Mouse (Mus musculus) liver, embryonic 16.5 days (tissue): ENCODE results near the gene Tgfbr3. TPM values are rescaled to one million over a fixed set of nuclear protein-coding genes. Genes with fewer than 3 reads are reported as not detected.

ENCODE experiments used
- ATAC-seq: fragments of 200-750 bp; cut with Nextera tagmentation; 2 replicates; pipeline ENCODE4 v1.8.0; 2017; ENCODE audit warnings: low read depth, mild to moderate bottlenecking, moderate number of reproducible peaks, moderate library complexity
- H3K27ac ChIP-seq: fragments of 300-500 bp; sonication (generic); 2 replicates; pipeline ENCODE4 v1.5.1; 2014; ENCODE audit warnings: mild to moderate bottlenecking, low read length
- H3K27me3 ChIP-seq: fragments of 300-500 bp; sonication (generic); 2 replicates; pipeline ENCODE4 v1.6.1; 2014; ENCODE audit warnings: low read depth, low read length, mixed read lengths; ENCODE audit not compliant: control insufficient read depth, insufficient read depth
- H3K36me3 ChIP-seq: fragments of 300-500 bp; sonication (generic); 2 replicates; pipeline ENCODE4 v1.6.1; 2014; ENCODE audit warnings: mild to moderate bottlenecking; ENCODE audit not compliant: control insufficient read depth, insufficient read depth
- H3K4me1 ChIP-seq: fragments of 300-500 bp; sonication (generic); 2 replicates; pipeline ENCODE4 v1.6.1; 2014; ENCODE audit warnings: low read depth, low read length, mixed read lengths; ENCODE audit not compliant: control insufficient read depth
- H3K4me2 ChIP-seq: fragments of 300-500 bp; sonication (generic); 2 replicates; pipeline ENCODE4 v1.6.1; 2014; ENCODE audit warnings: low read depth, low read length, mixed read lengths
- H3K4me3 ChIP-seq: fragments of 300-500 bp; sonication (generic); 2 replicates; pipeline ENCODE4 v1.5.1; 2014; ENCODE audit warnings: low read depth, mild to moderate bottlenecking, low read length
- H3K9ac ChIP-seq: fragments of 300-500 bp; sonication (generic); 2 replicates; pipeline ENCODE4 v1.6.1; 2014; ENCODE audit warnings: low read depth, low read length
- H3K9me3 ChIP-seq: fragments of 300-500 bp; sonication (generic); replicated peaks from 2 replicates; pipeline ENCODE4 v1.6.1; 2016; ENCODE audit warnings: low read length; ENCODE audit not compliant: control insufficient read depth
- WGBS: fragments of 180-500 bp; shearing (Covaris S2); extraction: QIAGEN DNeasy Blood & Tissue Kit; methylation state at CpG from one replicate; pipeline ENCODE4 v1.1.7; 2014; ENCODE audit not compliant: insufficient replicate concordance; 5-methylcytosine and 5-hydroxymethylcytosine counted together
- polyA plus RNA-seq: library from polyadenylated mRNA; unstranded; fragments of >200 nt; fragmentation: Nextera tagmentation; extraction: Ambion mirVana; gene quantifications from 2 replicates; pipeline ENCODE4 v1.2.1, GENCODE M21; 2015

Gene Tgfbr3
- polyA plus RNA-seq, 1 experiment from 2014 or later = 6.8 TPM

- H3K9me3 ChIP-seq = no peaks in the 10 kb centered on the region
- H3K9ac ChIP-seq = no peak overlapping the region
- H3K4me1 ChIP-seq = peaks cover 10% of the 10 kb centered on the region
- WGBS = 54% methylated on average over 2 of the region's 2 CpGs
- H3K36me3 ChIP-seq = no peaks in the 10 kb centered on the region
- H3K27ac ChIP-seq = no peak overlapping the region
- ATAC-seq = no peak
- H3K27me3 ChIP-seq = no peaks in the 10 kb centered on the region
- H3K4me2 ChIP-seq = no peak overlapping the region
- H3K4me3 ChIP-seq = no peak overlapping the region
Observed at GRCm38 (mm10) chr5:107106139-107106538, 183.3 kb downstream of the Tgfbr3 start.

- H3K4me3 ChIP-seq = no peak overlapping the region
Observed at GRCm38 (mm10) chr5:107103591-107103990, 185.8 kb downstream of the Tgfbr3 start.

GRCm38 (mm10) chr5:107102916-107103315 is 186.5 kb downstream of the Tgfbr3 start:
- ATAC-seq = no peak
- no peaks in the 10 kb centered on the region for H3K36me3 ChIP-seq
- no peak overlapping the region for H3K27ac ChIP-seq
- H3K9me3 ChIP-seq = no peaks in the 10 kb centered on the region
- WGBS = 75% methylated on average over 4 of the region's 4 CpGs
- no peak overlapping the region for H3K9ac ChIP-seq
- no peaks in the 10 kb centered on the region for H3K27me3 ChIP-seq
- no peak overlapping the region for H3K4me3 ChIP-seq
- no peaks in the 10 kb centered on the region; the same call in 1 of the 2 replicates for H3K4me1 ChIP-seq
- H3K4me2 ChIP-seq = no peak overlapping the region

More at GRCm38 (mm10) chr5:107103591-107103990, 185.8 kb downstream of the Tgfbr3 start:
- H3K4me1 ChIP-seq = no peaks in the 10 kb centered on the region; the same call in 1 of the 2 replicates
- no peak overlapping the region for H3K9ac ChIP-seq
- 79% methylated on average over 2 of the region's 2 CpGs for WGBS
- H3K4me2 ChIP-seq = no peak overlapping the region
- H3K27ac ChIP-seq = no peak overlapping the region
- H3K27me3 ChIP-seq = no peaks in the 10 kb centered on the region
- H3K9me3 ChIP-seq = no peaks in the 10 kb centered on the region
- ATAC-seq = no peak
- no peaks in the 10 kb centered on the region for H3K36me3 ChIP-seq

- no peak overlapping the region for H3K9ac ChIP-seq
- WGBS = 54% methylated on average over 4 of the region's 4 CpGs
- no peak overlapping the region for H3K4me3 ChIP-seq
- no peak overlapping the region for H3K4me2 ChIP-seq
- no peaks in the 10 kb centered on the region for H3K9me3 ChIP-seq
- no peaks in the 10 kb centered on the region for H3K27me3 ChIP-seq
- H3K36me3 ChIP-seq = no peaks in the 10 kb centered on the region
- H3K4me1 ChIP-seq = peaks cover 5% of the 10 kb centered on the region
- no peak for ATAC-seq
- no peak overlapping the region for H3K27ac ChIP-seq
Observed at GRCm38 (mm10) chr5:107101684-107102083, 187.7 kb downstream of the Tgfbr3 start.

GRCm38 (mm10) chr5:107101135-107101534 is 188.3 kb downstream of the Tgfbr3 start:
- H3K4me3 ChIP-seq = no peak overlapping the region
- peaks cover 5% of the 10 kb centered on the region for H3K4me1 ChIP-seq
- no peaks in the 10 kb centered on the region for H3K9me3 ChIP-seq
- H3K4me2 ChIP-seq = no peak overlapping the region
- ATAC-seq = no peak
- no peak overlapping the region for H3K9ac ChIP-seq
- H3K27me3 ChIP-seq = no peaks in the 10 kb centered on the region
- 37% methylated on average over 7 of the region's 7 CpGs for WGBS
- no peak overlapping the region for H3K27ac ChIP-seq
- no peaks in the 10 kb centered on the region for H3K36me3 ChIP-seq

- no peak for ATAC-seq
- WGBS = 70% methylated on average over 3 of the region's 3 CpGs
Observed at GRCm38 (mm10) chr5:107099634-107100033, 189.8 kb downstream of the Tgfbr3 start.

GRCm38 (mm10) chr5:107099076-107099475 is 190.4 kb downstream of the Tgfbr3 start:
- Histone ChIP-seq H3K27me3 (no peaks in the 10 kb centered on the region), H3K9ac (no peak overlapping the region), H3K9me3 (no peaks in the 10 kb centered on the region), H3K36me3 (no peaks in the 10 kb centered on the region), H3K4me2 (no peak overlapping the region), H3K27ac (no peak overlapping the region), H3K4me3 (no peak overlapping the region), H3K4me1 (peaks cover 5% of the 10 kb centered on the region)
- no peak for ATAC-seq
- WGBS = 56% methylated on average over 5 of the region's 6 CpGs

More at GRCm38 (mm10) chr5:107099634-107100033, 189.8 kb downstream of the Tgfbr3 start:
- Histone ChIP-seq H3K9me3 (no peaks in the 10 kb centered on the region), H3K9ac (no peak overlapping the region), H3K4me2 (no peak overlapping the region), H3K36me3 (no peaks in the 10 kb centered on the region), H3K27me3 (no peaks in the 10 kb centered on the region), H3K4me1 (peaks cover 5% of the 10 kb centered on the region), H3K4me3 (no peak overlapping the region), H3K27ac (no peak overlapping the region)

GRCm38 (mm10) chr5:107098007-107098406 is 191.4 kb downstream of the Tgfbr3 start:
- H3K9ac ChIP-seq = no peak overlapping the region
- H3K4me1 ChIP-seq = peaks cover 5% of the 10 kb centered on the region
- H3K4me2 ChIP-seq = no peak overlapping the region
- no peaks in the 10 kb centered on the region for H3K9me3 ChIP-seq
- H3K27ac ChIP-seq = no peak overlapping the region
- H3K36me3 ChIP-seq = no peaks in the 10 kb centered on the region
- no peak overlapping the region for H3K4me3 ChIP-seq
- WGBS = 56% methylated on average over 5 of the region's 5 CpGs
- H3K27me3 ChIP-seq = no peaks in the 10 kb centered on the region
- ATAC-seq = no peak

GRCm38 (mm10) chr5:107097314-107097713 is 192.1 kb downstream of the Tgfbr3 start:
- no peak overlapping the region for H3K4me2 ChIP-seq
- H3K27ac ChIP-seq = no peak overlapping the region
- WGBS = 53% methylated on average over 7 of the region's 7 CpGs
- ATAC-seq = no peak
- peaks cover 5% of the 10 kb centered on the region for H3K4me1 ChIP-seq
- H3K4me3 ChIP-seq = no peak overlapping the region
- no peak overlapping the region for H3K9ac ChIP-seq
- no peaks in the 10 kb centered on the region for H3K9me3 ChIP-seq
- no peaks in the 10 kb centered on the region for H3K36me3 ChIP-seq
- H3K27me3 ChIP-seq = no peaks in the 10 kb centered on the region
